Mouse (Mus musculus) lung, postnatal 36 days (tissue): Measurements from ENCODE around the gene Wdr43.

ENCODE experiments used
- DNase-seq: peaks from one replicate; pipeline ENCODE4 v3.0.0; 2022; ENCODE audit warnings: mixed read lengths

The Wdr43 gene

DNA sequence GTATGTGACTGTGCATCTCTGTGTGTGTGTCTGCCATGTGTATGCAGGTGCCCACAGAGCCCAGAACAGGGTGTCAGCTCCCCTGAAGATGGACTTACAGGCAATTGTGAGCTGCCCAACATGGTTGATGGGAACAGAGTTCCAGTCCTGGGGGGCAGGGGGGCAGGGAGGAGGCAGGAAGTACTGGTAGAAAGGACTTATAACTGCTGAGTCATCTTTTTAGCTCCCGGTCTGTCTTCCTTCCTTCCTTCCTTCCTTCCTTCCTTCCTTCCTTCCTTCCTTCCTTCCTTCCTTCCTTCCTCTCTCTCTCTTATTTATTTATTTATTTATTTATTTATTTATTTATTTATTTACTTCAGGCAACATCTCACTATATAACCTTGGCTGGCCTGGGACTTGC is 48.5 kb downstream of the Wdr43 start:
- no peak for DNase-seq

DNA sequence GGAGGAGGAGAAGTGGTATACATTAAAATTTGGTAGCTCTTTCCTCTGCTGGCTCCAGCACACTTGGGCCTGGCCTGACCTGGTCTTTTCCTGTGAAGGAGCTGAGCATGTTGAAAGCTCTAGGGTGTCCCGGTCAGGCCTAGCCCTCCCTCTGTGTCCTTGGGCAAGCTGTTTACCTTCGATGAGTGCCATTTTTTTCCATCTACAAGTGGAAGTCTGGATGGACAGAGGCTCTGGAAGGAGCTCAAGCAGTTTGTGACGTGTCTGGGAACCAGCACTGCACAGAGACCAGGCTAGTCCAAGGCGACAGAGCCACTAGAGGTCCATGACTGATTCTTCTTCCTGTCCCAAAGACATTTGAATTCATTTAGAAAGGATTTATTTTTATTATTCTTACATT is 49.5 kb downstream of the Wdr43 start:
- DNase-seq = peak; percentile 78

DNA sequence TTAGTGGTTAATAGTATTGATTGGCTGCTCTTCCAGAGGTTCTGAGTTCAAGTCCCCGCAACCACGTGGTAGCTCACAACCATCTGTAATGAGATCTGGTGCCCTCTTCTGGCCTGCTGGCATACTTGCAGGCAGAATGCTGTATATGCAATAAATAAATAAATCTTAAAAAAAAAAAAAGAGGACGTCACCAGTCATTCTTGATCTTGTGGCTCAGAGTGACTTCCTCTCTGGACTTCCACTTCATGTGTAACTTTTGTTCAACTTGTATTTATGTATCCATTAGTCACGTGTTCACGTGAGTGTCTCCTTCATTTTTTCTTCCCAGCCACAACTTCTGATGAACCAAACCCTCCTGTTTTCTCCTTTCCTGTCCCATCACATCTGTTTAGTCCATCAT is 53.8 kb downstream of the Wdr43 start:
- DNase-seq = no peak

GRCm38 (mm10) chr17:71671840-71672546 is 56.3 kb downstream of the Wdr43 start:
- peak; percentile 81 for DNase-seq

DNA sequence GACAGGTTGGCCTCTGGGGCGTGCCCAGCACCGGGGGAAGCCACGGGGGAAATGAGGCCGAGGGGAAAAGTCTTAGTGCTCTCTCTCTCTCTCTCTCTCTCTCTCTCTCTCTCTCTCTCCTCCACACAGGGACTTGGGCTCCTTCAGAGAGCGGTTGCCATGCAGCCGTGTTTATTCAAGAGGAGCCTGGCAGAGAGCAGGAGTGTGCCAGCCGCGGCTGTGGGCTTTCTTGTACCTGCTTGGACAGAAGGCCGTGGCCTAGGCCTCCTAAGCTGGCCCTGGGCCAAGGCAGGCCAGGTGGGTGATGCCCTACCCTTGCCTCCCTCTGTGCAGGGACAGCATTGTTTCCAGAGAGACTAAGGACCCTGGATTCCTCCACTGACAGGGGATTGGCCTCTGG is 57.4 kb downstream of the Wdr43 start, which contains the start of gene Togaram2:
Gene Togaram2, plus strand, starts transcription at position 170 of the 400 bp plus-strand sequence.
- peak; percentile 69 for DNase-seq

DNA sequence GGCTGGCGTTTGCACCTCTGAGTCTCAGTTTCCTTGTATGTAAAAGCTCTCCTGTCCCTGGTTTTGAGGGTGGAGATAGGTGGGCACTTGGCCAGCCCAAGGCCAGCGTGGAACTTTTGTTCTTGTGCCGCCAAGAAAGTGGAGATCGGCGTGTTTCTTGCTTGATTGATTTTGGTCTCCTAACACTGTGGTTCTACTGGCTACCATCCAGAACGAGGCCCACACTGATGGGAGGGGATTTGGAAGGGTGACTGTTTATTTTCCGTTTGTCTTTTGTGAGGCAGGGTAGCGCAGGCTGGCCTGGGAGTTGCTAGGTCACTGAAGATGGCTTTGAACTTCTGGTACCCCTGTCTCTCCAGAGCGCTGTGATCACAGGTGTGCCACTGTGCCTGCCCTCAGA is 58.2 kb downstream of the Wdr43 start:
- no peak for DNase-seq

- peak; percentile 50 for DNase-seq
These were observed 59.2 kb downstream of the Wdr43 start for GRCm38 (mm10) chr17:71674886-71675285.

- DNase-seq = no peak
These were observed 66.0 kb downstream of the Wdr43 start for GRCm38 (mm10) chr17:71681666-71682065.

- DNase-seq = peak; percentile 54
These were observed 66.7 kb downstream of the Wdr43 start for GRCm38 (mm10) chr17:71682379-71682778.

GRCm38 (mm10) chr17:71683281-71683680 is 67.6 kb downstream of the Wdr43 start:
- DNase-seq = no peak

- peak; percentile 72 for DNase-seq
These were observed 68.5 kb downstream of the Wdr43 start for GRCm38 (mm10) chr17:71684103-71684608.

DNA sequence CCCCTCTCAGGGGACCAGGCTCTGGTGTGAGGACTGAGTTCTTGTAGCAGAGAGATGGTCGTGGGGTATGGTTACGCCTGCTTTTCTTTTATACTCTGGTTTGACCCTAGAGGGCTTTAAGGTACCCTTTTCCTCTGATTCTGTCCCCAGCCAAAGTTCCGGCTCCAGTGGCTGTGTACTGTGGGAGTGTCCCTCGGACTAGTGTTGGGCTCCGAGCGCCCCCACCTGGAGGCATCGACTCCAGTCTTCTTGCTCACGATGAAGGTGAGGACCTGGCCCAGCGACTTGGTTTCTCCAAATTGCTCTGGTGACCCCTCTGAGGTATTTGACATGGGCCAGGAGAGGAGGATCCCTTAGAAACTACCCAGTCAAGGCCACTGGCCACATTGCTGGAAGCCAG is 71.7 kb downstream of the Wdr43 start:
- peak; percentile 42 for DNase-seq

DNA sequence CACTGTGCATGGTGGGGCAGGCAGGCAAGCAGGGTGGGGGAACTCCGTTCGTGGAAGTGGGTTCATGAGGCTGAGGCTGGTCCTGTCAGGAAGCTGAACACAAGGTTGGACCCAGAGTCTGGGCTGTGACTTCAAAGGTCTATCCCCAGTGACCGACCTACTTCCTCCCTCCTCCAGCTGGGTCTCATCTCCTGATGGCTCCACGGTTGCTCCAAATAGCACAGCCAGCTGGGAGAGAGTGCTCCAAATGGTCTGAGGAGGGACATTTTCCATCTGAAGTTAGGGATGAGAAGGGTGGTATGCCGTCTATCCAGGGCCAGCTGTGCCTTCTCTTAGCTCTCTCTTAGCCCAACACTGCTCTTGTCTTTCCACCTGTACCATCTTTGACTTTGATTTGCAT is 74.2 kb downstream of the Wdr43 start:
- peak; percentile 83 for DNase-seq

DNA sequence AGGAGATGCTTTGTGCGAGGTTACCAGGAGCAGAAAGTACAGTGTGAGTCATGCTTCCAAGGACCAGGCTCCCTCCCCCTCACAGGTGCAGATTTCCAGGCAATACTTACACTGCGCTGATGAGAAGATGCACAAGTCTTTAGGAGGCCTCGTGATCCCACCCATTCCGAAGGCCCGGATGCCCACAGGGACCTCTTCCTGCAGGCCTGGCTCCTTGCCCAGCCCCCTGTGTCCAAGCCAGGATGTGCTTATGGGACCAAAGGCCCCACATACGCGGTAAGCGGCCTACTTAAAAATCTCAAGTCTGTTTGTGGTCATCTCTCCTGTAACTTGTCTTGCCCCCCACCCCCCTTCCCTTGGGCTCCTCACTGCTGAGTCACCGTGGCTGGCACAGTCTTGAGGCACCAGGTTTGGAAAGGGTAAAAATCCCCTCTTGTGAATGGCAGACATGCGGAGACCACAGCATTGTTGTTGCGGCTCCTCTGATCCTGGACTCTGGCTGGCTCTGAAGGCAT is 75.7 kb downstream of the Wdr43 start:
- DNase-seq = peak; percentile 38

GRCm38 (mm10) chr17:71693313-71693712 is 77.6 kb downstream of the Wdr43 start:
- peak; percentile 69 for DNase-seq

DNA sequence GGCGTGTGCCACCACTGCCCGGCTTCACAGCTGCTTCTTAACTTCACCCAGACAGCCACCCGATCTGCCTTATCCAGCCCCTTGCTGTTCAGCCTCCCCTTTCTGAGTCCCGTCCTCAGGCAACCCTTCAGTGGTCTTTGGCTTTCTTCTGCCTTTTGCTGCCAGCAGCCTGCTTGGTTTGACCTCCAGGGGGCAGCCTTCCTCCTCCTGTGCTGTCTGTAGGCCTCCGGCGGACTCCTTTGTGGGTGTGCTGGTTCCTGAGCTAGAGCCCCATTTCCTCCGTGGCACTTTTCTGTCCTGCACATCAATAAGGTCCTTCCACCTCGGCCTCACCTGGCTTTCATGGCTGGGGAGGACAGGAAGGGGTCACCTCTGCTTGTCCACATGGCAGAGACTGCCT is 78.1 kb downstream of the Wdr43 start:
- peak; percentile 24 for DNase-seq

DNA sequence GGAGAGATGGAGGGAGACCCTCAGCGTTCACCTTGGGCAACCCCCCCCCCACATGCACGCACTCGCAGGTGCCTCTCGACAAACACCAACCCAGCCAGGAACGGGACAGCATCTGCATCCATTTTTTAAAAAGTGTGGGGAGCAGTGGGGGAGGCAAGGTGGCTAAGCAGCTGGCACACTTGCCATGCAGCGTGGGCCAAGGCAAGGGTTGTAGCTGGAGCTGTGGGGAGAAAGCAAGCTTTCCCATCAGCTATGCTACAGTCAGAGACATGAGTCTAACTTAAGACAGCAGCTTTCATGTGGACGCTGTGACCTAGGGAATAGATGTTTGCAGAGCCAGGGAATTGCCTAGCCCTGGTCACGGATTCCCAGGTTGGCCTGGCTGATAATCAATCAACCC is 79.5 kb downstream of the Wdr43 start:
- DNase-seq = no peak

DNA sequence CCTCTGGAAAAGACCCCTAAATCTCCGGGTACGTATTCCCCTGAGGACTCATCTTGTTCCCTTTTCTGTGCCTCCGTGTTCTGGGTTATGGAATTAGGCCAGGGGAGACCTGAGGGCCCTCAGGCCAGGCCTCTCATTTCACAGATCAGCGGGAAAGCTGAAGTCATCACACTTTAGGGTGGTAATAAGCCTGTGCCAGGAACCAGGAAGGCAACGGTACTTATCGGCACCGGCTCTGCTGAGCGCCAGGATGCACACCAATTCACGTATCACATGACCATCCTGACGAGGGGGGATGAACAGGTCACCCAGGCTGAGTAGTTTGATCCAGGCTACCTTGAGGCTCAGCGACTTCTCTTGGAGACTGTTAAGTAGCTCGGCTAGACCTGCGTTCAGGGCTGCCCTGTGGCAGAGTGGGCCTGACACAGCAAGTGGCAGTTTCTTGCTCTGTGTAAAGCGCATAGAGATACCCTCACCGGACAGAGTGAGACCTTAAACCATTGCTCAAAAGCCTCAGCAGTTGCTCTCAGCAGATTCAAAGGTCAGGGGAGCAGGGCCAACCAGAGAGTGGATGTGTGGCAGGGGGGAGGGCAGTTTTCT is 80.1 kb downstream of the Wdr43 start:
- DNase-seq = peak; percentile 24

- DNase-seq = no peak
These were observed 80.7 kb downstream of the Wdr43 start for GRCm38 (mm10) chr17:71696396-71696795.

- DNase-seq = peak; percentile 40
These were observed 82.4 kb downstream of the Wdr43 start for GRCm38 (mm10) chr17:71697896-71698618.

- no peak for DNase-seq
These were observed 82.9 kb downstream of the Wdr43 start for GRCm38 (mm10) chr17:71698619-71698956.

DNA sequence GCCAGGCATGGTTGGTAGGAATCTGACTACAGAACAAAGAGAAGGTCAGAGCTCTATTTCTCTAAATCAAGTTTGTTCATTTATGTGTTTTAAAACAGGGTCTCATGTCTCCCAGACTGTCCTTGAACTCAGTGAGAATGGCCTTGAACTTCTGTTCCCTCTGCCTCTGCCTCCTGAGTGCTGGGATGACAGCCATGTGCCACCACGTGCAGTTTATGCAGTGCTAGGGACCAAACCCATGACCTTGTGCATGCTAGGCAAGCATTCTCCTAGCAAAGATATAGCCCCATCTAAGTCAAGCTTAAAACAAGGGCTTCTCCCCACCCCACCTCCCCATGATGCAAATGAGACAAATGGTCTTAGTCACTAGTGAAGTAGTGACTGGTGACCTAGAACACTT is 89.4 kb downstream of the Wdr43 start:
- no peak for DNase-seq
